Mouse (Mus musculus): ENCODE data around the gene Ptprd. TPM values are rescaled to one million over a fixed set of nuclear protein-coding genes. Genes with fewer than 3 reads are reported as not detected.

The Ptprd gene
- polyA plus RNA-seq, 1 experiment, result 0.15 TPM

DNA sequence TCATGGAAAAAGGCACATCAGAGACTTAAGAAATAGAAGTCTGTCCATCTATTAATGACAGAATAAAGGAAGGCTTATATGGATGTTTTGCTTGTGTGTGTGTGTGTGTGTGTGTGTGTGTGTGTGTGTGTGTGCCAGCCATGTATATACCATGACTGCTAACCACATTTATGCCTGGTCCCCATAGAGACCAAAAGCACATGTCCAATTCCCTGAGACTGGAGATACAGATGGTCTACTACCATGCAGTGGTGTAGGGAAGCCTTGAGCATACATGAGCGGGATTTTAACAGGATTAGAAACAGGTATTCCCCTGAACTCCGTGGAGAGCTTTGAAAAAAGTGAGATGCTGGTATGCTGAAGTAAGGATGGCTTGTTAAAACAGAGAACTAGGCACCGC lies 1886.1 kb downstream of the Ptprd start:
- TF ChIP-seq CTCF (IDR thresholded peaks at IDR 0.05; ENCODE audit: extremely low read depth, insufficient read depth, insufficient read length, insufficient replicate concordance), result no peak
- TF ChIP-seq POLR2A (IDR thresholded peaks at IDR 0.05; ENCODE audit: low read depth, low read length), result no peak

DNA sequence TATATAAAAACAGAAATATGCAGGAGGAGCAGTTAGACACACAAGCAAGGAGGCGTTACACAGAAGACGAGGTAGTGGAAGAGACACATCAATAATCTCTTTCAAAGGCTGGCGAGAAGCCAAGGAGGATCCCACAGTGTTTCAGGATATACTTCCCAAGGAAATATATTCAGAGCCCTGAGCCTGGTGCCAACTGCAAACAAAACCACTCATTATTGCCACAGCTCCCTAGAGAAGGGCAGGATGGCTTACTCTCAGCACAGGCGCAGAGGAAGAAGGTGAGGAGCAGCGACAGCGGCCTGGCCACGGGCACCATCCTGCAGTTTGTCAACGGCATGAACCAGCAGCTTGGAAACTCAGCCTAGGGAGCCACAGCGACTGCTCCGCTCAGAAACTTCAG lies 1886.8 kb downstream of the Ptprd start:
- Histone ChIP-seq H3K27ac (ENCODE audit: insufficient read depth, low read length) (no peak overlapping the region), H3K4me3 (ENCODE audit: extremely low read depth, insufficient read depth, insufficient read length) (no peak overlapping the region), H3K4me1 (ENCODE audit: control insufficient read depth, insufficient read depth, insufficient read length) (no peaks in the 10 kb centered on the region), H3K27me3 (ENCODE audit: control insufficient read depth, insufficient read depth, low read length) (no peaks in the 10 kb centered on the region), H3K36me3 (ENCODE audit: control insufficient read depth, insufficient read depth, low read length) (no peaks in the 10 kb centered on the region)
- TF ChIP-seq CTCF (IDR thresholded peaks at IDR 0.05; ENCODE audit: extremely low read depth, insufficient read depth, insufficient read length, insufficient replicate concordance) (no peak), POLR2A (IDR thresholded peaks at IDR 0.05; ENCODE audit: low read depth, low read length) (no peak)
- no peak for DNase-seq (ENCODE audit: low read depth in 1 of 2, low spot score in 2 of 2)
- 85% methylated on average over 10 of the region's 10 CpGs for WGBS

More for the DNA sequence above, 1886.1 kb downstream of the Ptprd start:
- H3K27me3 ChIP-seq (ENCODE audit: control insufficient read depth, insufficient read depth, low read length), result no peaks in the 10 kb centered on the region
- H3K27ac ChIP-seq (ENCODE audit: insufficient read depth, low read length), result no peak overlapping the region
- H3K4me3 ChIP-seq (ENCODE audit: extremely low read depth, insufficient read depth, insufficient read length), result no peak overlapping the region
- DNase-seq (ENCODE audit: low read depth in 1 of 2, low spot score in 2 of 2), result no peak
- no peaks in the 10 kb centered on the region for H3K36me3 ChIP-seq (ENCODE audit: control insufficient read depth, insufficient read depth, low read length)
- 73% methylated on average over 3 of the region's 3 CpGs for WGBS
- no peaks in the 10 kb centered on the region for H3K4me1 ChIP-seq (ENCODE audit: control insufficient read depth, insufficient read depth, insufficient read length)

DNA sequence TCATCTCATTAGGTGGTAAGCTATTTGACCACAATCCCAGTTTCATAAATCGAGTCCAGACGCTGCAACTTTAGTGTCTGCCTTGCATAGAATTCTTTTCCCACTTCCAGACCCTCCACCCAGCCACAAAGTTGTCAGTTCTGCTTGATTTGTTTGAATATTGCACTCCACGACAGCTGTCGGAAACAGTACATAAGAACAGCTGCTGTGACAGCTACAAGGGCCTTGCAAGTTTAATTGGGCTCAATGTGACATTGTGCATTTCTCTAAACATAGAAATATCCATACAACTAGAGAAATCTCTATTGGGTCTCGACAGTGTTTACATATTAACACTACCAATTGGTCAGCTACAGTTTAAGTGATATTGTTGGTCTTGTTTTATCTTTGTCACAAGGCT lies 1887.3 kb downstream of the Ptprd start:
- no peak for DNase-seq (ENCODE audit: low read depth in 1 of 2, low spot score in 2 of 2)
- H3K4me3 ChIP-seq (ENCODE audit: extremely low read depth, insufficient read depth, insufficient read length), result no peak overlapping the region
- H3K27me3 ChIP-seq (ENCODE audit: control insufficient read depth, insufficient read depth, low read length), result no peaks in the 10 kb centered on the region
- H3K4me1 ChIP-seq (ENCODE audit: control insufficient read depth, insufficient read depth, insufficient read length), result no peaks in the 10 kb centered on the region
- no peak for TF ChIP-seq POLR2A (IDR thresholded peaks at IDR 0.05; ENCODE audit: low read depth, low read length)
- no peak for TF ChIP-seq CTCF (IDR thresholded peaks at IDR 0.05; ENCODE audit: extremely low read depth, insufficient read depth, insufficient read length, insufficient replicate concordance)
- H3K27ac ChIP-seq (ENCODE audit: insufficient read depth, low read length), result no peak overlapping the region
- 81% methylated on average over 5 of the region's 5 CpGs for WGBS
- no peaks in the 10 kb centered on the region for H3K36me3 ChIP-seq (ENCODE audit: control insufficient read depth, insufficient read depth, low read length)

DNA sequence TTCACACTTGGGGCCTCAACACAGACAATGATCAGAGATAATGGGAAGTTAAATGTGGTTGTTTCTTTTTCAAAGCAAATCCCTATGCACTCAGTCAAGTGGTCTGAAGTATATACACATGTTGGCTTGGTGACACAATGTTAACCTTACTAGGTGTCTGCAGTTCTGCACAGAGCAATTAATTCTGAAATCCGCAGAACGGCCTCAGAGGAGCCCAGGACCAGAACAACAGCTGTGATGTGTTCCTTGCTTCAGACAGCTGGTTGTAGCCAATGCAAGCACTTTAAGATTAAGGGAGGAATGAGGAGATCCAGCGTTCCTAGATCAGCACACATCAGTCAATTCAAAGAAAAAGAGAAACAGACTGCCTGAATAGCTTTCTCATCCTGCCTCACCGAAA lies 1891.9 kb downstream of the Ptprd start:
- TF ChIP-seq CTCF (IDR thresholded peaks at IDR 0.05; ENCODE audit: extremely low read depth, insufficient read depth, insufficient read length, insufficient replicate concordance), result no peak
- no peak for TF ChIP-seq POLR2A (IDR thresholded peaks at IDR 0.05; ENCODE audit: low read depth, low read length)
- Histone ChIP-seq H3K4me3 (ENCODE audit: extremely low read depth, insufficient read depth, insufficient read length) (no peak overlapping the region), H3K27ac (ENCODE audit: insufficient read depth, low read length) (no peak overlapping the region), H3K36me3 (ENCODE audit: control insufficient read depth, insufficient read depth, low read length) (no peaks in the 10 kb centered on the region), H3K27me3 (ENCODE audit: control insufficient read depth, insufficient read depth, low read length) (no peaks in the 10 kb centered on the region), H3K4me1 (ENCODE audit: control insufficient read depth, insufficient read depth, insufficient read length) (no peaks in the 10 kb centered on the region)
- 84% methylated on average over 4 of the region's 4 CpGs for WGBS
- DNase-seq (ENCODE audit: low read depth in 1 of 2, low spot score in 2 of 2), result no peak

- Histone ChIP-seq H3K27me3 (ENCODE audit: control insufficient read depth, insufficient read depth, low read length) (no peaks in the 10 kb centered on the region), H3K36me3 (ENCODE audit: control insufficient read depth, insufficient read depth, low read length) (no peaks in the 10 kb centered on the region), H3K4me3 (ENCODE audit: extremely low read depth, insufficient read depth, insufficient read length) (no peak overlapping the region), H3K4me1 (ENCODE audit: control insufficient read depth, insufficient read depth, insufficient read length) (no peaks in the 10 kb centered on the region), H3K27ac (ENCODE audit: insufficient read depth, low read length) (no peak overlapping the region)
- TF ChIP-seq POLR2A (IDR thresholded peaks at IDR 0.05; ENCODE audit: low read depth, low read length) (no peak), CTCF (IDR thresholded peaks at IDR 0.05; ENCODE audit: extremely low read depth, insufficient read depth, insufficient read length, insufficient replicate concordance) (no peak)
- no peak for DNase-seq (ENCODE audit: low read depth in 1 of 2, low spot score in 2 of 2)
- 88% methylated on average over 2 of the region's 2 CpGs for WGBS
Observed at GRCm38 (mm10) chr4:76315977-76316376, 1895.8 kb downstream of the Ptprd start.

DNA sequence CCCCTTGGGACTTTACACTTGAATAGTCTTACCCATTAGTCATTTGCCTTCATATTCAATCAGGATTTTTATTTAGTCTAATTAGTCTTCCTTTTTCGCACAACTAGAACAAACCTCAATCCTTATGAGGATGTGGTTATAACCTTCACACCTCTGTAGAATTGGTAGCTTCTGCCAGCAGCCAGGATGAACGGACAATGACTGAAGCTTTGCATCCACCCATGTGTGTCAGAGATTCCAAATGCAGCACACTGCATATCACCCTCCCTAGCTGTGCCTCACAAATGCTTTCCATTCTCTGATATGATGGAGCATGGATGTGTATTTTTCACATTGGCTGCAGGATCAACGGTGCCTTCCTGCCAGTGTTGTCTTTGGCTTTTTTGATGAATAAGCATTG lies 1898.0 kb downstream of the Ptprd start:
- Histone ChIP-seq H3K27me3 (ENCODE audit: control insufficient read depth, insufficient read depth, low read length) (no peaks in the 10 kb centered on the region), H3K4me1 (ENCODE audit: control insufficient read depth, insufficient read depth, insufficient read length) (no peaks in the 10 kb centered on the region), H3K4me3 (ENCODE audit: extremely low read depth, insufficient read depth, insufficient read length) (no peak overlapping the region), H3K27ac (ENCODE audit: insufficient read depth, low read length) (no peak overlapping the region), H3K36me3 (ENCODE audit: control insufficient read depth, insufficient read depth, low read length) (no peaks in the 10 kb centered on the region)
- 85% methylated on average over 3 of the region's 3 CpGs for WGBS
- DNase-seq (ENCODE audit: low read depth in 1 of 2, low spot score in 2 of 2), result no peak
- no peak for TF ChIP-seq CTCF (IDR thresholded peaks at IDR 0.05; ENCODE audit: extremely low read depth, insufficient read depth, insufficient read length, insufficient replicate concordance)
- no peak for TF ChIP-seq POLR2A (IDR thresholded peaks at IDR 0.05; ENCODE audit: low read depth, low read length)

GRCm38 (mm10) chr4:76312593-76312992 lies 1899.2 kb downstream of the Ptprd start:
- Histone ChIP-seq H3K36me3 (ENCODE audit: control insufficient read depth, insufficient read depth, low read length) (no peaks in the 10 kb centered on the region), H3K4me1 (ENCODE audit: control insufficient read depth, insufficient read depth, insufficient read length) (no peaks in the 10 kb centered on the region), H3K4me3 (ENCODE audit: extremely low read depth, insufficient read depth, insufficient read length) (no peak overlapping the region), H3K27me3 (ENCODE audit: control insufficient read depth, insufficient read depth, low read length) (no peaks in the 10 kb centered on the region), H3K27ac (ENCODE audit: insufficient read depth, low read length) (no peak overlapping the region)
- DNase-seq (ENCODE audit: low read depth in 1 of 2, low spot score in 2 of 2), result no peak
- 96% methylated on average over 3 of the region's 3 CpGs for WGBS
- TF ChIP-seq POLR2A (IDR thresholded peaks at IDR 0.05; ENCODE audit: low read depth, low read length) (no peak), CTCF (IDR thresholded peaks at IDR 0.05; ENCODE audit: extremely low read depth, insufficient read depth, insufficient read length, insufficient replicate concordance) (no peak)
